Mouse (Mus musculus) urinary bladder, postnatal 36 days (tissue): ENCODE results near the gene Moap1.

Source experiments
- DNase-seq, 2 experiments: peaks; one replicate each; pipeline ENCODE4 v3.0.0; 2022; ENCODE audit warnings: low spot score in 2 of 2, mixed read lengths in 1 of 2

Gene Moap1

GRCm38 (mm10) chr12:102743589-102744574 lies at the start of gene Moap1, which contains the start of gene Tmem251:
Gene Moap1, minus strand, starts transcription at chr12:102743661.
Gene Tmem251, plus strand, starts transcription at chr12:102743762.
- DNase-seq, result peak; percentile 81 to 91

GRCm38 (mm10) chr12:102787927-102788326 lies 44.5 kb upstream of the Moap1 start:
- DNase-seq, result no peak

GRCm38 (mm10) chr12:102785593-102785985 lies 42.1 kb upstream of the Moap1 start:
- no peak for DNase-seq

- DNase-seq, result no peak
Observed at GRCm38 (mm10) chr12:102784899-102785592, 41.6 kb upstream of the Moap1 start.

GRCm38 (mm10) chr12:102782841-102783240 lies 39.4 kb upstream of the Moap1 start:
- no peak for DNase-seq

- no peak for DNase-seq
Observed at GRCm38 (mm10) chr12:102779452-102779851, 36.0 kb upstream of the Moap1 start.

GRCm38 (mm10) chr12:102778151-102778550 lies 34.7 kb upstream of the Moap1 start:
- DNase-seq, result no peak

- DNase-seq, result no peak
Observed at GRCm38 (mm10) chr12:102776035-102776434, 32.6 kb upstream of the Moap1 start.

- DNase-seq, result no peak
Observed at GRCm38 (mm10) chr12:102772676-102773075, 29.2 kb upstream of the Moap1 start.

GRCm38 (mm10) chr12:102771601-102772000 lies 28.1 kb upstream of the Moap1 start:
- DNase-seq, result no peak

GRCm38 (mm10) chr12:102769000-102769399 lies 25.5 kb upstream of the Moap1 start:
- no peak for DNase-seq

GRCm38 (mm10) chr12:102763696-102764095 lies 20.2 kb upstream of the Moap1 start:
- no peak for DNase-seq

GRCm38 (mm10) chr12:102761668-102762067 lies 18.2 kb upstream of the Moap1 start:
- no peak for DNase-seq

- DNase-seq, result no peak
Observed at GRCm38 (mm10) chr12:102758936-102759335, 15.5 kb upstream of the Moap1 start.

GRCm38 (mm10) chr12:102758403-102758756 lies 14.9 kb upstream of the Moap1 start, which contains the start of gene Gm20604:
Gene Gm20604, minus strand, starts transcription at chr12:102758672.
- no peak for DNase-seq

GRCm38 (mm10) chr12:102757689-102758402 lies 14.4 kb upstream of the Moap1 start, which contains the start of the genes Gm28051, Gon7 and Ubr7:
Gene Gm28051, minus strand, starts transcription at chr12:102757765.
Gene Gon7, minus strand, starts transcription at chr12:102757803.
Gene Ubr7, plus strand, starts transcription at chr12:102757967.
- peak; percentile 94 to 96 for DNase-seq

- no peak for DNase-seq
Observed at GRCm38 (mm10) chr12:102757055-102757688, 13.7 kb upstream of the Moap1 start.

GRCm38 (mm10) chr12:102756304-102756703 lies 12.8 kb upstream of the Moap1 start:
- no peak for DNase-seq

- DNase-seq, result no peak
Observed at GRCm38 (mm10) chr12:102748256-102748655, 4.8 kb upstream of the Moap1 start.

GRCm38 (mm10) chr12:102744839-102745238 lies 1.4 kb upstream of the Moap1 start:
- DNase-seq, result no peak

- DNase-seq, result no peak
Observed at GRCm38 (mm10) chr12:102743036-102743588, 349 bp downstream of the Moap1 start.
